In genomic region chr9:34977700-34978099, GRCm38 (mm10) we compare ENCODE assay signal across 23 mouse cellular contexts.
DNase-seq lines count a peak whose midpoint lies in the region; ATAC-seq and TF ChIP-seq lines count a peak whose summit lies in the region.
"Had no signal": no experiment of that assay in that cellular context is flagged by ENCODE, and none has a peak within 500 bp of the region (broad histone marks: within the 10 kb centered on the region; RNA-seq: fewer than 3 reads in every experiment).

No protein-coding gene starts in this region.

- H3K4me3 ChIP-seq in midbrain, embryonic 12.5 days: no peak overlapping the region
- H3K4me3 ChIP-seq in midbrain, embryonic 14.5 days (replicated peaks; ENCODE audit: low read depth, low read length): no peak overlapping the region
- H3K4me3 ChIP-seq in neural tube, embryonic 15.5 days (replicated peaks): no peak overlapping the region
- H3K4me3 ChIP-seq: embryonic facial prominence, embryonic 10.5 days; embryonic facial prominence, embryonic 13.5 days; heart, adult 2 months had no signal

- H3K9ac ChIP-seq in midbrain, embryonic 12.5 days (replicated peaks): no peak overlapping the region
- H3K9ac ChIP-seq in midbrain, embryonic 14.5 days (replicated peaks; ENCODE audit: low read length): no peak overlapping the region
- H3K9ac ChIP-seq in neural tube, embryonic 15.5 days (replicated peaks): no peak overlapping the region
- H3K9ac ChIP-seq: embryonic facial prominence, embryonic 13.5 days; hindbrain, embryonic 14.5 days had no signal

- H3K9me3 ChIP-seq in midbrain, embryonic 12.5 days: no peaks in the 10 kb centered on the region
- H3K9me3 ChIP-seq in midbrain, embryonic 14.5 days (ENCODE audit: control insufficient read depth, low read length): no peaks in the 10 kb centered on the region
- no peaks in the 10 kb centered on the region for H3K9me3 ChIP-seq in neural tube, embryonic 15.5 days (replicated peaks)
- H3K9me3 ChIP-seq: embryonic facial prominence, embryonic 10.5 days; embryonic facial prominence, embryonic 13.5 days; G1E had no signal

- H3K4me1 ChIP-seq in midbrain, embryonic 12.5 days: 0 out of 2 replicates have a peak, but pooled peaks cover 5% of the 10 kb centered on the region
- no peaks in the 10 kb centered on the region for H3K4me1 ChIP-seq in midbrain, embryonic 14.5 days (ENCODE audit: control insufficient read depth, insufficient read depth, low read length)
- H3K4me1 ChIP-seq in neural tube, embryonic 15.5 days: 0 out of 2 replicates have a peak, but pooled peaks cover 8% of the 10 kb centered on the region
- H3K4me1 ChIP-seq: embryonic facial prominence, embryonic 10.5 days had no signal

- peak; percentile 73 for DNase-seq in heart, adult 11 months
- no peak for DNase-seq in heart, adult 8-10 months (ENCODE audit: low spot score)
- no peak for DNase-seq in midbrain, embryonic 14.5 days
- DNase-seq in brain, embryonic 14.5 days (ENCODE audit: low read depth): peak; percentile 15
- DNase-seq in kidney, adult 9 months: no peak
- DNase-seq: adrenal gland, postnatal 14 days; B cell, adult 2 months; cerebellum, adult 11-12 months; cerebellum, adult 8-10 months; embryo, embryonic 11 days; gastrocnemius, postnatal 25 days; heart, adult 2 months had no signal

- no peak for TF ChIP-seq CTCF in brain, embryonic 14.5 days (IDR thresholded peaks at IDR 0.05; ENCODE audit: borderline replicate concordance, extremely low read depth, insufficient read depth, insufficient read length)

- ATAC-seq in midbrain, embryonic 12.5 days (ENCODE audit: low FRiP score, low read depth): no peak
- ATAC-seq in midbrain, embryonic 14.5 days (ENCODE audit: low FRiP score, low TSS enrichment): no peak
- no peak for ATAC-seq in neural tube, embryonic 15.5 days (ENCODE audit: low FRiP score)
- ATAC-seq: forebrain, embryonic 14.5 days; hindbrain, postnatal 0 days; inflammation-experienced regulatory T-cells, adult 6 months had no signal

- H3K27me3 ChIP-seq in midbrain, embryonic 12.5 days: no peaks in the 10 kb centered on the region
- no peaks in the 10 kb centered on the region for H3K27me3 ChIP-seq in midbrain, embryonic 14.5 days (ENCODE audit: control insufficient read depth, insufficient read depth, low read length)
- no peaks in the 10 kb centered on the region for H3K27me3 ChIP-seq in neural tube, embryonic 15.5 days (replicated peaks)
- H3K27me3 ChIP-seq: embryonic facial prominence, embryonic 13.5 days; Patski had no signal

- 0 out of 2 replicates have a peak overlapping the region, but pooled peaks have one; percentile 10 for H3K27ac ChIP-seq in midbrain, embryonic 12.5 days (replicated peaks)
- H3K27ac ChIP-seq in midbrain, embryonic 14.5 days (replicated peaks; ENCODE audit: low read depth, low read length): no peak overlapping the region
- 0 out of 2 replicates have a peak overlapping the region, but pooled peaks have one; percentile 8 for H3K27ac ChIP-seq in neural tube, embryonic 15.5 days (replicated peaks)
- H3K27ac ChIP-seq: embryonic facial prominence, embryonic 10.5 days; embryonic facial prominence, embryonic 13.5 days; heart, adult 2 months; hindbrain, embryonic 14.5 days; hindbrain, postnatal 0 days had no signal

- H3K4me2 ChIP-seq in midbrain, embryonic 12.5 days (replicated peaks): no peak overlapping the region
- no peak overlapping the region for H3K4me2 ChIP-seq in midbrain, embryonic 14.5 days (ENCODE audit: low read length)
- no peak overlapping the region for H3K4me2 ChIP-seq in neural tube, embryonic 15.5 days
- H3K4me2 ChIP-seq: embryonic facial prominence, embryonic 13.5 days; heart, embryonic 11.5 days; hindbrain, embryonic 14.5 days had no signal

- H3K36me3 ChIP-seq in midbrain, embryonic 12.5 days: no peaks in the 10 kb centered on the region
- no peaks in the 10 kb centered on the region for H3K36me3 ChIP-seq in midbrain, embryonic 14.5 days (ENCODE audit: control insufficient read depth, insufficient read depth, low read length)
- H3K36me3 ChIP-seq in neural tube, embryonic 15.5 days: no peaks in the 10 kb centered on the region
- H3K36me3 ChIP-seq: embryonic facial prominence, embryonic 10.5 days; embryonic facial prominence, embryonic 13.5 days; G1E had no signal

- TF ChIP-seq POLR2A in brain, embryonic 14.5 days (IDR thresholded peaks at IDR 0.05; ENCODE audit: borderline replicate concordance, extremely low read depth, insufficient read depth, insufficient read length, poor library complexity, severe bottlenecking): no peak

- 64% methylated on average over 8 of the region's 8 CpGs for WGBS in midbrain, embryonic 12.5 days
- 60% methylated on average over 8 of the region's 8 CpGs for WGBS in midbrain, embryonic 14.5 days
- 72% methylated on average over 8 of the region's 8 CpGs for WGBS in neural tube, embryonic 15.5 days

Comparison
In these comparisons a context has a peak if more than half of its experiments do, and no peak if none do; other contexts are left out.
1. DNase-seq: peak in heart, adult 11 months (single experiment) and brain, embryonic 14.5 days (single experiment); none in heart, adult 8-10 months (single experiment), midbrain, embryonic 14.5 days (single experiment) and kidney, adult 9 months (single experiment).